Mouse (Mus musculus): ENCODE data around the gene Ap2a2. TPM values are rescaled to one million over a fixed set of nuclear protein-coding genes. Genes with fewer than 3 reads are reported as not detected.

Gene Ap2a2
- total and polyA plus RNA-seq, 3 experiments, result 34.7 to 67.9 (median 59.5) TPM

DNA sequence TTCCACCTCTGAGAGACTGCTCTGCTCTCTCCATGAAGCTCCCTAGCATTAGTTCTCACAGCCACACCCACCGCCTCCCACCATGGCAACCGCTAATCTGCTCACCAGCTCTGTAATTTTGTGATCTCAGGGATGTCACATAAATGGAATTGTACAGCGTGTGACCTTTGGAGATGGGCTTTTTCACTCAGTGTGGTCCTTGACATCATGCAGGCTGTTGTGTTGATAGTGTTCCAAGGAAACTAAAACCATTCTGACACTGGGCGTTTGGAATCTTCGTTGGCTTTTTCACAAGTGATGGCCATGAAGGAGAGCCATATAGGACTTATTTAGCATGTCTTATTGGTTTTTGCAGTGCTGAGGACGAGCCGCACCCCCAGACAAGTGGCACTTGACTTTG is 4.6 kb downstream of the Ap2a2 start:
- peaks cover 0 to 6% of the 10 kb centered on the region in 2 experiments; a peak in 1 of 4 replicates for H3K4me1 ChIP-seq (ENCODE audit: control insufficient read depth in 1 of 2, insufficient read depth in 2 of 2, low read length in 2 of 2)
- DNase-seq (ENCODE audit: low read depth, low spot score), result no peak
- no peaks in the 10 kb centered on the region for H3K9me3 ChIP-seq (replicated peaks; ENCODE audit: insufficient read depth, low read length)
- no peak overlapping the region for H3K27ac ChIP-seq (ENCODE audit: control insufficient read depth, low read depth, low read length)
- no peaks in the 10 kb centered on the region for H3K27me3 ChIP-seq (ENCODE audit: control insufficient read depth in 1 of 2, insufficient read depth in 2 of 2, low read length in 2 of 2)
- H3K79me2 ChIP-seq (ENCODE audit: control insufficient read depth, insufficient read depth, low read length, poor library complexity), result peaks cover 50% of the 10 kb centered on the region
- no peak overlapping the region for H3K4me3 ChIP-seq (ENCODE audit: control insufficient read depth in 1 of 2, insufficient read depth in 1 of 2, low read depth in 2 of 2, low read length in 2 of 2)
- no peak for TF ChIP-seq GABPA (IDR thresholded peaks at IDR 0.05; ENCODE audit: low read depth, low read length)
- no peak for TF ChIP-seq MAZ (IDR thresholded peaks at IDR 0.05; ENCODE audit: low read depth, low read length)
- peaks cover 0 to 5% of the 10 kb centered on the region in 2 experiments; a peak in 3 of 4 replicates for H3K36me3 ChIP-seq (ENCODE audit: control insufficient read depth in 1 of 2, insufficient read depth in 2 of 2, low read length in 2 of 2)
- no peak overlapping the region for H3K9ac ChIP-seq (ENCODE audit: control insufficient read depth, low read depth, low read length, poor library complexity, severe bottlenecking)

- Histone ChIP-seq H3K79me2 (ENCODE audit: control insufficient read depth, insufficient read depth, low read length, poor library complexity) (peaks cover 36% of the 10 kb centered on the region), H3K4me1 (ENCODE audit: control insufficient read depth in 1 of 2, insufficient read depth in 2 of 2, low read length in 2 of 2) (peaks cover 0 to 7% of the 10 kb centered on the region in 2 experiments; a peak in 2 of 4 replicates), H3K27me3 (ENCODE audit: control insufficient read depth in 1 of 2, insufficient read depth in 2 of 2, low read length in 2 of 2) (no peaks in the 10 kb centered on the region), H3K9me3 (replicated peaks; ENCODE audit: insufficient read depth, low read length) (no peaks in the 10 kb centered on the region), H3K4me3 (ENCODE audit: control insufficient read depth in 1 of 2, insufficient read depth in 1 of 2, low read depth in 2 of 2, low read length in 2 of 2) (no peak overlapping the region), H3K27ac (ENCODE audit: control insufficient read depth, low read depth, low read length) (no peak overlapping the region), H3K36me3 (ENCODE audit: control insufficient read depth in 1 of 2, insufficient read depth in 2 of 2, low read length in 2 of 2) (peaks cover 0 to 8% of the 10 kb centered on the region in 2 experiments; a peak in 3 of 4 replicates), H3K9ac (ENCODE audit: control insufficient read depth, low read depth, low read length, poor library complexity, severe bottlenecking) (no peak overlapping the region)
- no peak for TF ChIP-seq TAL1 (IDR thresholded peaks at IDR 0.05; ENCODE audit: low read length)
- TF ChIP-seq USF1 (IDR thresholded peaks at IDR 0.05; ENCODE audit: low read depth, low read length), result no peak
- no peak for TF ChIP-seq MAX (IDR thresholded peaks at IDR 0.05; ENCODE audit: low read length)
- TF ChIP-seq JUND (IDR thresholded peaks at IDR 0.05; ENCODE audit: low read depth, low read length), result no peak
- no peak for TF ChIP-seq MXI1 (IDR thresholded peaks at IDR 0.05; ENCODE audit: low read depth, low read length)
- TF ChIP-seq MYC (IDR thresholded peaks at IDR 0.05; ENCODE audit: low read depth, low read length), result no peak
- TF ChIP-seq CHD2 (IDR thresholded peaks at IDR 0.05; ENCODE audit: low read length), result no peak
- no peak for TF ChIP-seq GABPA (IDR thresholded peaks at IDR 0.05; ENCODE audit: low read depth, low read length)
- TF ChIP-seq NRF1 (IDR thresholded peaks at IDR 0.05; ENCODE audit: insufficient read depth, low read depth, low read length, poor library complexity, severe bottlenecking), result no peak
- TF ChIP-seq MAZ (IDR thresholded peaks at IDR 0.05; ENCODE audit: low read depth, low read length), result no peak
- no peak for TF ChIP-seq POLR2AphosphoS5 (IDR thresholded peaks at IDR 0.05; ENCODE audit: borderline replicate concordance, low read depth, low read length)
- no peak for TF ChIP-seq CHD1 (IDR thresholded peaks at IDR 0.05; ENCODE audit: low read depth, low read length)
- no peak for TF ChIP-seq ELF1 (IDR thresholded peaks at IDR 0.05; ENCODE audit: low read depth, low read length)
- no peak for TF ChIP-seq USF2 (IDR thresholded peaks at IDR 0.05; ENCODE audit: borderline replicate concordance in 1 of 2, insufficient read depth in 1 of 2, low read depth in 1 of 2, low read length in 2 of 2)
- TF ChIP-seq ZC3H11A (IDR thresholded peaks at IDR 0.05; ENCODE audit: low read depth, low read length), result no peak
- no peak for TF ChIP-seq KAT2A (conservative IDR thresholded peaks at IDR 0.05; ENCODE audit: low read depth, low read length)
- no peak for DNase-seq (ENCODE audit: low read depth, low spot score)
Measured at GRCm38 (mm10) chr7:141569283-141569803, 7.4 kb downstream of the Ap2a2 start.
